Mouse (Mus musculus) limb, embryonic 13.5 days (tissue): ENCODE data around the gene Fam209. TPM values are rescaled to one million over a fixed set of nuclear protein-coding genes. Genes with fewer than 3 reads are reported as not detected.
A peak's percentile ranks its signal among the peaks of the same experiment; 100 is the strongest.

ENCODE experiments used
- ATAC-seq: fragments of 200-750 bp; cut with Nextera tagmentation; 2 replicates; pipeline ENCODE4 v1.8.0; 2017; ENCODE audit warnings: low read depth, moderate number of reproducible peaks, moderate TSS enrichment; ENCODE audit not compliant: low FRiP score
- H3K27ac ChIP-seq: fragments of 300-500 bp; sonication (generic); 2 replicates; pipeline ENCODE4 v1.5.1; 2015; ENCODE audit warnings: inconsistent platforms, mild to moderate bottlenecking, moderate library complexity
- H3K27me3 ChIP-seq: fragments of 300-500 bp; sonication (generic); 2 replicates; pipeline ENCODE4 v1.6.1; 2015; ENCODE audit warnings: mild to moderate bottlenecking, inconsistent platforms
- H3K36me3 ChIP-seq: fragments of 300-500 bp; sonication (generic); 2 replicates; pipeline ENCODE4 v1.6.1; 2015; ENCODE audit warnings: inconsistent platforms, mild to moderate bottlenecking, moderate library complexity
- H3K4me1 ChIP-seq: fragments of 300-500 bp; sonication (generic); 2 replicates; pipeline ENCODE4 v1.6.1; 2015; ENCODE audit warnings: inconsistent platforms
- H3K4me2 ChIP-seq: fragments of 300-500 bp; sonication (generic); replicated peaks from 2 replicates; pipeline ENCODE4 v1.6.1; 2015; ENCODE audit warnings: inconsistent platforms, mild to moderate bottlenecking, moderate library complexity
- H3K4me3 ChIP-seq: fragments of 300-500 bp; sonication (generic); 2 replicates; pipeline ENCODE4 v1.5.1; 2015; ENCODE audit warnings: moderate library complexity, mild to moderate bottlenecking, inconsistent platforms
- H3K9ac ChIP-seq: fragments of 300-500 bp; sonication (generic); 2 replicates; pipeline ENCODE4 v1.6.1; 2015; ENCODE audit warnings: mild to moderate bottlenecking, inconsistent platforms
- H3K9me3 ChIP-seq: fragments of 300-500 bp; sonication (generic); 2 replicates; pipeline ENCODE4 v1.6.1; 2016; ENCODE audit warnings: inconsistent platforms
- WGBS: fragments of 180-500 bp; shearing (Covaris S2); methylation state at CpG from one replicate; pipeline ENCODE4 v1.1.7; 2015; 5-methylcytosine and 5-hydroxymethylcytosine counted together
- polyA plus RNA-seq: library from polyadenylated mRNA; unstranded; fragments of >200 nt; fragmentation: Nextera tagmentation; extraction: Ambion mirVana; gene quantifications from 2 replicates; pipeline ENCODE4 v1.2.1, GENCODE M21; 2015

The Fam209 gene
- 0.22 and 0.49 TPM in 2 replicates for polyA plus RNA-seq

DNA sequence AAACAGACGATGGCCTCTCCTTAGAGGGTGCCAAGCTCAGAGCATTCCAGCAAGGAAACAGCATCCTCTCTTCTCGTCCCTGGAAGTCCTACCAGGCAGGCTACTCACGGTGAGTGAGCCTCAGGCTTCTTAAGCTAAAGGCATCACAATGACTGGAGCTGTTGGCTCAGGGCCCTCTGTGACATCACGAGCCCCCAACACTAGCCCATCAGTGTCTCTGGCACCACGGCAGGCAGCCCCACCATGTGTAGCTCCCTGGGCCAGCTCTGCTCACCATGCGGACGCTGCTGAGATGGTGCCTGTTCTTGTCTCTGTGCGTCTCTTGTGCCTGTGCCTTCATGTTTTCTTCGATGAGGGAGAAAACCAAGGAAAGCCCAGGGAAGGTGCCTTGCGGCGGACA lies at the start of gene Fam209:
Fam209 (plus strand) TSS at position 203 of the 400 bp plus-strand sequence.
- whole genome bisulfite sequencing = 87% methylated on average over 11 of the region's 11 CpGs
- no peak within 1 kb of the TSS for H3K27ac ChIP-seq

DNA sequence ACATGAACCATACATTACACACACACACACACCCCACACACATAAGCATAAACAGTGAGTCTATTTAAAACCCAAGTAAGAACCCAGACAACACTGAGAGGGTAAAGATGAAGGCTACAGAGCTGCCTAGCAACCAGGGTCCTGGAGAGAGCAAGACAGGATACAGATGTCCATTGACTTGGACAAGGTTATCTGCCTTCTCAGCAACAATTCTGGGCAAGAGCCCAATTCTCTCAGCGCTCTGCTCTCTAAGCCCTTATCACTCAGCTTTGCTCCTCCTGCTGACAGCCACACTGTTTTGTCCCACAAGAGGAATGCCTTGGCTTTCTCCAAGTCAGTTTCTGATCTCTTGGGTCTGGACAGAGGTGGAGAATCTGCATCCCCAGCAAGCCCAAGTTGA lies 41.7 kb upstream of the Fam209 start:
- Histone ChIP-seq H3K4me2 (no peak overlapping the region), H3K27me3 (0 out of 2 replicates have a peak, but pooled peaks cover 2% of the 10 kb centered on the region), H3K36me3 (no peaks in the 10 kb centered on the region), H3K4me1 (no peaks in the 10 kb centered on the region), H3K9me3 (no peaks in the 10 kb centered on the region), H3K9ac (no peak overlapping the region), H3K27ac (no peak overlapping the region), H3K4me3 (no peak overlapping the region)
- no peak for ATAC-seq
- WGBS = 73% methylated on average over 1 of the region's 1 CpGs

More for the DNA sequence above, at the start of gene Fam209:
- no peak for ATAC-seq
- H3K9ac ChIP-seq = 0 out of 2 replicates have a peak within 1 kb of the TSS, but pooled peaks have one; percentile 31
- peaks cover 28% of the 10 kb centered on the region for H3K36me3 ChIP-seq
- no peak within 1 kb of the TSS for H3K4me2 ChIP-seq
- H3K9me3 ChIP-seq = no peaks in the 10 kb centered on the region
- peaks cover 12% of the 10 kb centered on the region for H3K4me1 ChIP-seq
- no peak within 1 kb of the TSS for H3K4me3 ChIP-seq
- peaks cover 7% of the 10 kb centered on the region; the same call in 1 of the 2 replicates for H3K27me3 ChIP-seq

DNA sequence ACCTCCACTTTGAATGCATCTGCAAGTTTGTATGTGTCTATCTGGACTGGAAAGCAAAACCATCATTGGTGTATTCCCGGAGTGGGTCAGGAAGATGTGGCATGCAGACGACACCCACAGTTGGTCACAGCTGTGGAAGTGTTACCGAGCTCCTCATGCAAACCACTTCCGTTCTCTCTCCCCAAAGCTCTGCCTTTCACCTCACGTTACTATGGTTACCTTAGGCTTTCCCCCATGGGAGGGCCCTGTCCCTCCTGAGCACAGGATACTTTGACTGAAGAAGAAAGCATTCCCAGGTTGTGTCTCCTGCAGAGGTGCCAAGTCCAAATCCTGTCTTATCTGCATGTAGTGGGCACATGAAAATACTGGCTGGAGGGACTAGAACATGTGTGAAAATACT lies 38.6 kb upstream of the Fam209 start:
- Histone ChIP-seq H3K4me1 (no peaks in the 10 kb centered on the region), H3K4me3 (no peak overlapping the region), H3K36me3 (no peaks in the 10 kb centered on the region), H3K9ac (no peak overlapping the region), H3K9me3 (no peaks in the 10 kb centered on the region), H3K4me2 (no peak overlapping the region), H3K27me3 (no peaks in the 10 kb centered on the region), H3K27ac (no peak overlapping the region)
- ATAC-seq = no peak
- 46% methylated on average over 5 of the region's 5 CpGs for WGBS

DNA sequence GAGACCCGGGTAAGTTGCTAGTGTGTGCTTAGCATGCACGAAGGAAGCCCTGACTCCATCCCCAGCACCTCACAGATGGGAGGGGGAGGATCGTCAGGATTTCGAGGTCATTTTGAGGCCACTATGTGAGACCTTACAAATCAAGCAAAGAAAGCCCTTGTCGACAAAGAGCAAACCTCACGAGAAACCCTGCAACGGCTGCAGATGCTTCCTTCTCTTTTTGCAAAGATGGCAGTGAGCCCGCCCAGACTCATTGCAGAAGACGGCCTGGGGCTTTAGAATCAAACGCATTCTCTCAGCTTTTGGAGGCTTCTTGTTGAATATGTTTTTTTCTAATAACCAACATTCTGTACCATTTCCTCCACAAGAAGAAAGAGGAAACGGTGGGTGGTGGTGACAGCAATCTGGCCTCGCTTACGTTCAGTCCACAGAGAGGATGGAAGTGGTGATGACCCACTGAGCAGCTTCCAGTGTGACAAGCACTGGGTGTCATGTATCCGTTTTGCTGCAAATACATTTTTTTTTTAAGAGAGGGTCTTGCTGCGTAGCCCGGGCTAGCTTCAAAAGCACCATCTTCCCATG lies 34.9 kb upstream of the Fam209 start:
- 67% methylated on average over 16 of the region's 16 CpGs for WGBS
- no peak for ATAC-seq
- no peak overlapping the region for H3K4me2 ChIP-seq
- no peak overlapping the region for H3K9ac ChIP-seq
- H3K27ac ChIP-seq = no peak overlapping the region
- H3K36me3 ChIP-seq = no peaks in the 10 kb centered on the region
- no peaks in the 10 kb centered on the region for H3K9me3 ChIP-seq
- H3K27me3 ChIP-seq = no peaks in the 10 kb centered on the region
- H3K4me3 ChIP-seq = no peak overlapping the region
- H3K4me1 ChIP-seq = peaks cover 19% of the 10 kb centered on the region

DNA sequence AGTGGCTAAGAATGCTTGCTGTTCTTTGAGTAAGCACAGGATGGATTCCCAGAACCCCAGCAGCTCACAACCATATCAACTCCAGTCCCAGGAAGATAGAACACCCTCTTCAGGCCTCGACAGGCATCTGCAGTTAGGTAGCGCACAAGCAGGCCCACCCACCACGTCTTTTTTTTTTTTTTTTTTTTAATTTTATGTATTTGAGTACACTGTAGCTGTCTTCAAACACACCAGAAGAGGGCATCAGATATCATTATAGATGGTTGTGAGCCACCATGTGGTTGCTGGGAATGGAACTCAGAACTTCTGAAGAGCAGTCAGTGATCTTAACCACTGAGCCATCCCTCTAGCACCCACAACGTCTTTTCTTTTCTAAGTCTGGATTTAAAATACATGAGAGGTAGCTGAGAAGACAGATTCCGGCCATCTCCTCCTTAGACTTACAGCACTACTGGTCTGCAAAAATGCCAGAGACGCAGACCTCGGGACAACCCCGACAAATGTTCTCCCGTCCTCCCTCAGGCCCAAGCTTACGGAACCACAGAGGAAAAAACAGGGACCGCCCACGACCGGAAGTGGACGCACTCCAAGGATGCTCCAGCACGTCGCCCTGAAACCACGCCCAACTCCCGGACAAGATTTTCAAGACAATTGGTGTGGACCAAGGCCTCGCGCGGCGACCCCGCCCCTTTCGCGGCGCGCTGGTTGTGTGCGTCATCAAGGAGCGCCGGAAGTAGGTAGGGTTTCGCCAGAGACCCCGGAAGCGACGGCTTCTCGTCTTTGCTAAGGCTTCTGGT lies 32.3 kb upstream of the Fam209 start, which contains the start of gene Rtf2:
Rtf2 (plus strand) TSS at position 714 of the 797 bp plus-strand sequence.
- Histone ChIP-seq H3K4me3 (peak within 1 kb of the TSS; percentile 74), H3K36me3 (peaks cover 6% of the 10 kb centered on the region), H3K27me3 (no peaks in the 10 kb centered on the region), H3K9me3 (no peaks in the 10 kb centered on the region), H3K9ac (peak within 1 kb of the TSS; percentile 71), H3K4me1 (peaks cover 19% of the 10 kb centered on the region), H3K27ac (no peak within 1 kb of the TSS), H3K4me2 (peak within 1 kb of the TSS; percentile 90)
- WGBS = 2% methylated on average over 35 of the region's 35 CpGs
- peak; percentile 96 for ATAC-seq

DNA sequence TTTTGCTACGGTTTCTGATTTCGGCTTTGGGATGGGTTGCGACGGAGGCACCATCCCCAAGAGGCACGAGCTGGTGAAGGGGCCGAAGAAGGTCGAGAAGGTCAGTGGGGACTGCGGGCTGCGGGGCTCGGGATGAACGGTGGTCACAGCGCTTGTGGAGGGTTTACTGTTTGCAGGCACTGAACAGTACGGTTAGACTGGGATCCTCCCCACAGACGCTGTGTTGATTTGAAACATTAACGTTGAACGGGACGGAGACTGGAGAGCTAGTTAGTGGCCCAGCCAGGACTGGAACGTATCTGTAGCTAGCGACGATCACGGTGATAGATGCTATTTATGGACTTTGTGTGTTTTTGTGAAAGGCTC lies 31.7 kb upstream of the Fam209 start:
- ATAC-seq = peak; percentile 66
- under 1% methylated on average over 21 of the region's 21 CpGs for WGBS

DNA sequence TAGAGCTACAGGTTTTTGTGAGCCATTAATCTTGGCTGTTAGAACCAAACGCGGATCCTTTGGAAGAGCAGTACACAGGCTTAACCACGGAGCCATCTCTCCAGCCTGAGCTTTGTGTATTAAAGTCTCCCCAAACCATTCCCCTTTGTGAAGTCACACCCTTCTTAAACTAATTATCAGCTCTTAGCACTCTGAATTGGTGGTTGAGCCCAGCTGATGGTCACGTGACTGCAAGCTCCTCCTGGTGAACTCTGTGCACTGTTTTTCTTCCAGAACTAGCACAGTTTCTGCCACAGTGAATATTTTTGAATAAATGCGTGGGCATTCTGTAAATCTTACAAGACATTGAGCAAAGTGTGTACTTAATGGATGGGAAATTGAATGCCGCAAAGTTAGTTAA lies 31.1 kb upstream of the Fam209 start:
- ATAC-seq = no peak
- Histone ChIP-seq H3K4me1 (peaks cover 19% of the 10 kb centered on the region), H3K9me3 (no peaks in the 10 kb centered on the region), H3K27ac (no peak overlapping the region), H3K4me2 (peak overlapping the region; percentile 90), H3K9ac (peak overlapping the region; percentile 71), H3K36me3 (peaks cover 17% of the 10 kb centered on the region), H3K4me3 (peak overlapping the region; percentile 74), H3K27me3 (no peaks in the 10 kb centered on the region)
- 31% methylated on average over 6 of the region's 6 CpGs for WGBS

More for the DNA sequence above, 31.7 kb upstream of the Fam209 start:
- H3K27ac ChIP-seq = no peak overlapping the region
- peak overlapping the region; percentile 74 for H3K4me3 ChIP-seq
- H3K27me3 ChIP-seq = no peaks in the 10 kb centered on the region
- no peaks in the 10 kb centered on the region for H3K9me3 ChIP-seq
- peak overlapping the region; percentile 90 for H3K4me2 ChIP-seq
- peaks cover 12% of the 10 kb centered on the region for H3K36me3 ChIP-seq
- peaks cover 19% of the 10 kb centered on the region for H3K4me1 ChIP-seq
- peak overlapping the region; percentile 71 for H3K9ac ChIP-seq

DNA sequence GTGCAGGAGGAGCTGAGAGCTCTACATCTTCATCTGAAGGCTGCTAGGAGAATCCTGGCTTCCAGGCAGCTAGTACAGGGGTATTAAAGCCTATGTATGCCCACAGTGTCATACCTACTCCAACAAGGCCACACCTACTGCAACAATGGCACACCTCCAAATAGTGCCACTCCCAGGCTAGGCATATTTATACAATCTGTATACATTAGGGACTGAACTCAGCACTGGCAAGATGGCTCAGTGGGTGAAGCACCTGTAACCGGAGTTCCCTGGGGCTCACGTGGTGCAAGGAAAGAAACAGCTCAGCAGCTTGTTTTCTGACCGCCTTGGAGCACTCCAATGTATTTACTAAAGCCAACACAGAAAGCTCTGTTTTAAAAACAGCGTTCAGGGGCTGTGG lies 26.7 kb upstream of the Fam209 start:
- H3K4me3 ChIP-seq = no peak overlapping the region
- no peak overlapping the region for H3K27ac ChIP-seq
- no peak for ATAC-seq
- H3K9ac ChIP-seq = no peak overlapping the region
- no peak overlapping the region for H3K4me2 ChIP-seq
- H3K36me3 ChIP-seq = peaks cover 62% of the 10 kb centered on the region
- H3K27me3 ChIP-seq = no peaks in the 10 kb centered on the region
- WGBS = 93% methylated on average over 4 of the region's 4 CpGs
- peaks cover 14% of the 10 kb centered on the region for H3K4me1 ChIP-seq
- no peaks in the 10 kb centered on the region for H3K9me3 ChIP-seq

DNA sequence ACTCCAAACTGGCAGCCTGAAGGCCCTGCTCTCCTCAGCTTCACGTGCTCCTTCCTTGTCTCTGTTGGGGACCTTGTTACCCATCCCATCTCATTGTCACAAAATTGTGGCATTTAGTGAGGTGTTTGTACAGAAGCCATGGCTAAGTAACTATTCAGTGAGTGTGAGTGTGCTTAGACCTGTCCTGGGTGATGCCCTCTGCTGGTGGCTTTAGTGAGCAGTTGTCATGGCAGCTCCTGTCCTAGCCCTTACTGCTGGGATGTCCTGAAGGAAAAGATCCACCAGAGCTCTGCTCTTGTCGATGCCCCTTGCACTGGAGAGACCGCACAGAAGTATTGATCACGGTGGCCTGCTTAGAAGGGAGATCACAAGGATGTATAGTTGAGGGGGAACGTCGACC lies 25.0 kb upstream of the Fam209 start:
- no peak overlapping the region for H3K4me3 ChIP-seq
- H3K27ac ChIP-seq = no peak overlapping the region
- no peak for ATAC-seq
- no peaks in the 10 kb centered on the region for H3K27me3 ChIP-seq
- no peak overlapping the region for H3K9ac ChIP-seq
- H3K9me3 ChIP-seq = no peaks in the 10 kb centered on the region
- no peaks in the 10 kb centered on the region for H3K4me1 ChIP-seq
- peaks cover 77% of the 10 kb centered on the region for H3K36me3 ChIP-seq
- H3K4me2 ChIP-seq = no peak overlapping the region
- WGBS = 91% methylated on average over 6 of the region's 6 CpGs

DNA sequence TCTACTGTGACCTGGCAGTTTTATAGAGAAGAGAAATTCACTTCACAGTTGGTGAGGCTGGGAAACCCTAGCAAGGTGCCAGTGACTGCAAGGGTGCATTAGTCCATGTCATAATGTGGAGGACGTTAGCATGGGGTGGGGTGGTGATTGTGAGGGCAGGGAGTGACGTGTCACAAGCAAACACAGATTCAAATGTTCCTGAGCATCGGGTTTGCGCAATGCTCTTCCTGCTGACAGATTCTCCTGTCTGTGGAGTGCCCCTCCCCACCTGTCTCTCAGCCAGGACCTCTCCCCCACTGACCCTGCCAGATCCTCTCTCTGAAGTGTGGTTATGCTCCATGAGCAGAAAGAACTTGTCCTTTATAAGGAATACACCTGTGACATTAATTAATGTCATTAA lies 24.0 kb upstream of the Fam209 start:
- H3K27me3 ChIP-seq = no peaks in the 10 kb centered on the region
- no peak for ATAC-seq
- H3K27ac ChIP-seq = no peak overlapping the region
- no peak overlapping the region for H3K4me3 ChIP-seq
- H3K4me1 ChIP-seq = no peaks in the 10 kb centered on the region
- H3K4me2 ChIP-seq = no peak overlapping the region
- 91% methylated on average over 4 of the region's 4 CpGs for WGBS
- no peaks in the 10 kb centered on the region for H3K9me3 ChIP-seq
- no peak overlapping the region for H3K9ac ChIP-seq
- peaks cover 87% of the 10 kb centered on the region for H3K36me3 ChIP-seq

DNA sequence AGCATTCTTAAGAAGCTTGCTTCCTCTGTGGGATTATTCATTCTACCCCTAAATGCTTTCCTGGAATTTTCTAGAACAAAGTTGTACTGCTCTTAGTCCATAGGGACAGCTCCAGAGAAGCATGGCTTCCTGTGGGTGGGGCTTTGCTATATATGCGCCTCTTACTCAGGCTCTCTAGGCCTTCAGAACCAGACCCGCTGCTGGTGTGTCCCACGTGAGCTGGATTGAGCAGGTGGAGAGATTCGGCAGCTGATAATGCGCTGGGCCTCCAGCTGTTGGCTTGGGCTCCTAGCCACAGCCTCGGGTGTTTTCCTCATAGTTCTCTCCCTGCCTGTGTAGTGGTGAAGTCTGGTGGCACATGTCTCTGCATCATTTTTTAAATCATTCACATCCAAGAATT lies 21.7 kb upstream of the Fam209 start:
- ATAC-seq = 0 out of 2 replicates have a peak, but pooled peaks have one; percentile 36
- H3K4me2 ChIP-seq = no peak overlapping the region
- H3K9ac ChIP-seq = no peak overlapping the region
- H3K27ac ChIP-seq = no peak overlapping the region
- no peaks in the 10 kb centered on the region for H3K4me1 ChIP-seq
- WGBS = 83% methylated on average over 6 of the region's 6 CpGs
- H3K4me3 ChIP-seq = no peak overlapping the region
- H3K36me3 ChIP-seq = peaks cover 91% of the 10 kb centered on the region
- no peaks in the 10 kb centered on the region for H3K9me3 ChIP-seq
- H3K27me3 ChIP-seq = no peaks in the 10 kb centered on the region

DNA sequence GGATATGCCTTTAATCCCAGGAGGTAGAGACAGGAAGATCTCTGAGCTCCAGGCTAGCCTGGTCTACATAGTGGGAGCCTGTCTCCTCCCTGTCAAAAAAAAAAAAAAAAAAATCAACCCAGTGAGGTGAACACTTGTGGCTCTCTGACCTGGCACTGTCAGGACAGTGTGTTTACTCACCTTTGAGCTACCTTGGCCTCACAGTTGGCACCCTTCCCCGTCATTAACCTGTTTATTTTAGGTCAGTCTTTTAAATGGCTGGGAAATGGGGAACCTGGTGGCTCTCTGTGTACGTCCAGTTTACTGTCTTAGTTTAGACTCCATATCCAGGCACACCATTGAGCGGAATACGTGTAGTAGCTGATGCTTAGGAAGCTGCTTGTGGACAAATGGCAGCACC lies 20.3 kb upstream of the Fam209 start:
- peaks cover 79% of the 10 kb centered on the region for H3K36me3 ChIP-seq
- 92% methylated on average over 4 of the region's 4 CpGs for WGBS
- H3K9ac ChIP-seq = no peak overlapping the region
- no peak overlapping the region for H3K27ac ChIP-seq
- no peak for ATAC-seq
- no peaks in the 10 kb centered on the region for H3K27me3 ChIP-seq
- H3K4me1 ChIP-seq = no peaks in the 10 kb centered on the region
- no peaks in the 10 kb centered on the region for H3K9me3 ChIP-seq
- no peak overlapping the region for H3K4me3 ChIP-seq
- H3K4me2 ChIP-seq = no peak overlapping the region
